Mouse (Mus musculus): Measurements from ENCODE around the gene Lgmn. TPM values are rescaled to one million over a fixed set of nuclear protein-coding genes. Genes with fewer than 3 reads are reported as not detected.

Gene Lgmn
- total and polyA plus RNA-seq, 2 experiments from 2014 or later = 94.0 to 118 TPM

DNA sequence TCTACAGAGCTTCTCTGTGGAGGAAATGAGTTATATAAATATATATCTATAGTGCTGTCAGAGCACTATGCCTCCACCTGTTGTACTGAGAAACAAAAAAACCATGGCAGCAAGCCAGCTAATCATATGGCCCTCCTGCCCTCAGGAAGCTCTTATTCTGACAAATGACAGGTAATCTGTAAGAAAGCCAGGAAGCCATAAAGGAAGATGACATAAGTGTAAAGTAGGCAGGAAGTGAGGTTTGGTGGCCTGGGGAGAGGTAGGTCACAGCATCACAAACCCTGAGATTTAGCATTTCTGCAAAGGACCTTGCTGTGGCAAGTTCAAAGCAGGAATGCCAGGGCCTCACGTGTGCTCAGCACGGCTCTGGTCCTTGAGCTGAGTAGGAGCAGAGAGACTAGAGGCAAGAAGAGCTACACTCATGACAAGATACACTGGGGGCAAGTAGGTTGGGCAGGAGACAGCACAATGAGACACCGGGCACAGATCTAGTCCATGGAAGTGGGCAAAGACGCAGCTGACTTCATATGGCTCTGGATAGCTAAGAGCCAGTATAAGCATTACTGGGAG is 68.6 kb downstream of the Lgmn start:
- H3K27me3 ChIP-seq (ENCODE audit: control insufficient read depth, insufficient read depth, low read length) = no peaks in the 10 kb centered on the region
- no peaks in the 10 kb centered on the region for H3K9me3 ChIP-seq (replicated peaks; ENCODE audit: control insufficient read depth, low read length)
- TF ChIP-seq CTCF (IDR thresholded peaks at IDR 0.05; ENCODE audit: low read depth) = no peak
- TF ChIP-seq EP300 (IDR thresholded peaks at IDR 0.05; ENCODE audit: low read depth) = no peak
- WGBS = 85% methylated on average over 4 of the region's 4 CpGs
- H3K4me3 ChIP-seq (ENCODE audit: low read depth, low read length) = no peak overlapping the region
- H3K27ac ChIP-seq (ENCODE audit: low read depth) = no peak overlapping the region
- no peak for DNase-seq (ENCODE audit: low spot score)
- no peak for ATAC-seq (ENCODE audit: insufficient read depth, low read depth)
- H3K4me1 ChIP-seq (ENCODE audit: control insufficient read depth, insufficient read depth) = peaks cover 15% of the 10 kb centered on the region
- H3K9ac ChIP-seq (replicated peaks; ENCODE audit: low read depth, low read length) = no peak overlapping the region
- H3K4me2 ChIP-seq (ENCODE audit: low read depth, low read length) = no peak overlapping the region
- H3K36me3 ChIP-seq (replicated peaks; ENCODE audit: control insufficient read depth, insufficient read depth, low read length) = peaks cover 49% of the 10 kb centered on the region

DNA sequence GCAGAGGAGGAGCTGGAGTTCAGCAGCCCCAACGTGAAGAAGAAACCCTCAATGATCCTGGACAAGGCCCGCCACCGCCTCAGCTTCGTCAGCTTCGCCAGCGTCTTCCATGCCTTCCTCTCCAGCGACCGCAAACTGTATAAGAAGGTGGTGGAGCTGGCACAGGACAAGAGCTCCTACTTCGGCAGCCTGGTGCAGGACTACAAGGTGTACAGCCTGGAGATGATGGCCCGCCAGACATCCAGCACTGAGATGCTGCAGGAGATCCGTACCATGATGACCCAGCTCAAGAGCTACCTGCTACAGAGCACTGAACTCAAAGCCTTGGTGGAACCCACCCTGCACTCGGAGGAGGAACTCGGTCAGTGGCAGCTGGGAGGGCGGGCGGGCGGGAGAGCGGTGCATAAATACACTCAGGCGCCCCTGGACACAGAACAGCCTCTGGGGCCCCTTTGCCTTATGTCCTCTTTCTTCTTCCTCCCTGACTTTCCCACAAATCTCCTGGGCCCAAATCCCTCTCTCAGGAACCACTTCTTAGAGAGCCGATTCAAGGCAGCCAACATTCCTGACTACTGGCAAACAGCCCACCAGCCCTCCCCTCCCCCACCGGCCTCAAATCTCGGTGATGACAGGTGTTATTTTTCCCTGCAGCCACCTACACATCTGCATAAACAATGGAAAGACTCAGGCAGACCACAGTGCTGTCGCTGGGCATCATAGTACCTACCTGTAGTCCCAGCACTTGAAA is 70.0 kb downstream of the Lgmn start:
- WGBS = 44% methylated on average over 21 of the region's 22 CpGs
- no peak for TF ChIP-seq EP300 (IDR thresholded peaks at IDR 0.05; ENCODE audit: low read depth)
- TF ChIP-seq CTCF (IDR thresholded peaks at IDR 0.05; ENCODE audit: low read depth) = no peak
- Histone ChIP-seq H3K27ac (ENCODE audit: low read depth) (no peak overlapping the region), H3K4me2 (ENCODE audit: low read depth, low read length) (no peak overlapping the region), H3K4me3 (ENCODE audit: low read depth, low read length) (no peak overlapping the region), H3K36me3 (replicated peaks; ENCODE audit: control insufficient read depth, insufficient read depth, low read length) (peaks cover 46% of the 10 kb centered on the region), H3K27me3 (ENCODE audit: control insufficient read depth, insufficient read depth, low read length) (no peaks in the 10 kb centered on the region), H3K4me1 (ENCODE audit: control insufficient read depth, insufficient read depth) (peaks cover 9% of the 10 kb centered on the region), H3K9ac (replicated peaks; ENCODE audit: low read depth, low read length) (no peak overlapping the region), H3K9me3 (replicated peaks; ENCODE audit: control insufficient read depth, low read length) (no peaks in the 10 kb centered on the region)
- DNase-seq (ENCODE audit: low spot score) (no peak), ATAC-seq (ENCODE audit: insufficient read depth, low read depth) (no peak; the same call in 1 of the 2 replicates)

GRCm38 (mm10) chr12:102368556-102368955 is 71.1 kb downstream of the Lgmn start:
- H3K9ac ChIP-seq (replicated peaks; ENCODE audit: low read depth, low read length) = no peak overlapping the region
- peaks cover 35% of the 10 kb centered on the region for H3K36me3 ChIP-seq (replicated peaks; ENCODE audit: control insufficient read depth, insufficient read depth, low read length)
- peaks cover 9% of the 10 kb centered on the region for H3K4me1 ChIP-seq (ENCODE audit: control insufficient read depth, insufficient read depth)
- no peaks in the 10 kb centered on the region for H3K9me3 ChIP-seq (replicated peaks; ENCODE audit: control insufficient read depth, low read length)
- 82% methylated on average over 14 of the region's 14 CpGs for WGBS
- no peaks in the 10 kb centered on the region for H3K27me3 ChIP-seq (ENCODE audit: control insufficient read depth, insufficient read depth, low read length)
- TF ChIP-seq EP300 (IDR thresholded peaks at IDR 0.05; ENCODE audit: low read depth) (no peak), CTCF (IDR thresholded peaks at IDR 0.05; ENCODE audit: low read depth) (no peak)
- no peak overlapping the region for H3K4me2 ChIP-seq (ENCODE audit: low read depth, low read length)
- no peak overlapping the region for H3K27ac ChIP-seq (ENCODE audit: low read depth)
- ATAC-seq (ENCODE audit: insufficient read depth, low read depth) (no peak), DNase-seq (ENCODE audit: low spot score) (no peak)
- no peak overlapping the region for H3K4me3 ChIP-seq (ENCODE audit: low read depth, low read length)

GRCm38 (mm10) chr12:102368066-102368465 is 71.5 kb downstream of the Lgmn start:
- H3K36me3 ChIP-seq (replicated peaks; ENCODE audit: control insufficient read depth, insufficient read depth, low read length) = peaks cover 32% of the 10 kb centered on the region
- peaks cover 9% of the 10 kb centered on the region for H3K4me1 ChIP-seq (ENCODE audit: control insufficient read depth, insufficient read depth)
- TF ChIP-seq EP300 (IDR thresholded peaks at IDR 0.05; ENCODE audit: low read depth) (no peak), CTCF (IDR thresholded peaks at IDR 0.05; ENCODE audit: low read depth) (no peak)
- DNase-seq (ENCODE audit: low spot score) = no peak
- H3K9ac ChIP-seq (replicated peaks; ENCODE audit: low read depth, low read length) = no peak overlapping the region
- no peak for ATAC-seq (ENCODE audit: insufficient read depth, low read depth)
- H3K4me2 ChIP-seq (ENCODE audit: low read depth, low read length) = no peak overlapping the region
- H3K9me3 ChIP-seq (replicated peaks; ENCODE audit: control insufficient read depth, low read length) = no peaks in the 10 kb centered on the region
- no peaks in the 10 kb centered on the region for H3K27me3 ChIP-seq (ENCODE audit: control insufficient read depth, insufficient read depth, low read length)
- no peak overlapping the region for H3K4me3 ChIP-seq (ENCODE audit: low read depth, low read length)
- 72% methylated on average over 7 of the region's 7 CpGs for WGBS
- no peak overlapping the region for H3K27ac ChIP-seq (ENCODE audit: low read depth)

DNA sequence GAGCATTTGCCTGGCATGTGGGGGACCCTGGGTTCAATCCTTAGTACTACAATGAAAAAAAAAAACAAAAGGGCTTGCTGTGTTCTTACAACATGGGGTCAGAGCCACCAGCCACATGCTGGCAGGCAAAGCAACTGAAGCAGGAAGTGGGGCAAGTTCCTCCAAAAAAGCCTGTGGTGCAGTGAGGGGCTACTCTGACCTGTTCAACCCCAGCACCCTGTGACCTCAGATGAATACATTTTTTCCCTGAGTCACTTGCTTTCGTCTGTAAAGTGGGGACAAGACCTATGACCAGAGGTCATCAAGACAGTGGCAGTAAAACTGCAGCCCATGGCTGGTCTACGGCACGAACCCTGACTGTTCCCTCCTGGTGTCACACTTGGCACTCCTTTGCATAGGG is 72.5 kb downstream of the Lgmn start:
- no peak overlapping the region for H3K27ac ChIP-seq (ENCODE audit: low read depth)
- peaks cover 40% of the 10 kb centered on the region for H3K36me3 ChIP-seq (replicated peaks; ENCODE audit: control insufficient read depth, insufficient read depth, low read length)
- no peak overlapping the region for H3K9ac ChIP-seq (replicated peaks; ENCODE audit: low read depth, low read length)
- TF ChIP-seq EP300 (IDR thresholded peaks at IDR 0.05; ENCODE audit: low read depth) = no peak
- no peak for TF ChIP-seq CTCF (IDR thresholded peaks at IDR 0.05; ENCODE audit: low read depth)
- H3K27me3 ChIP-seq (ENCODE audit: control insufficient read depth, insufficient read depth, low read length) = no peaks in the 10 kb centered on the region
- no peak overlapping the region for H3K4me2 ChIP-seq (ENCODE audit: low read depth, low read length)
- no peak overlapping the region for H3K4me3 ChIP-seq (ENCODE audit: low read depth, low read length)
- peaks cover 9% of the 10 kb centered on the region for H3K4me1 ChIP-seq (ENCODE audit: control insufficient read depth, insufficient read depth)
- no peak for ATAC-seq (ENCODE audit: insufficient read depth, low read depth)
- H3K9me3 ChIP-seq (replicated peaks; ENCODE audit: control insufficient read depth, low read length) = no peaks in the 10 kb centered on the region
- no peak for DNase-seq (ENCODE audit: low spot score)
- WGBS = 83% methylated on average over 3 of the region's 3 CpGs
